Mouse (Mus musculus): Measurements from ENCODE around the gene Lrrfip2. TPM values are rescaled to one million over a fixed set of nuclear protein-coding genes. Genes with fewer than 3 reads are reported as not detected.

Gene Lrrfip2
- polyA plus RNA-seq, 1 experiment from 2014 or later: 65.4 TPM

DNA sequence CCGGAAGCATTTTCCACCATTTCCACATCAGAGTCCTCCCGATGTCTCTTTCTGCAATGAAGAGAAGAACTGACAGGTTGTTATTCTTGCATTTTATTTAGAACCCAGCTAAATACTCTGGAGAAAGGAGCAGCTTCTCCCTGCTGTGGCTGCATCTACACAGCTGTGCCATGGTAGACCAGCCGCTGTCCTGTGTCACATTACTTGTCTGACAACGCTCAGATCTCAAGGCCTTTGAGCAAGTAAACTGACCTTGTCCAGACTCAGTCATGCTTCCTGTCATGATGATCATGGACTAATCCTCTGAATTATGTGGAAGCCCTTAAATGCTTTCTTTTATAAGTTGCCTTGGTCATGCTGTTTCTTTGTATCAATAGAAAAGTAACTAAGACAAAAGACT lies 122.4 kb downstream of the Lrrfip2 start:
- no peak overlapping the region for H3K4me3 ChIP-seq (ENCODE audit: inconsistent target)
- no peaks in the 10 kb centered on the region for H3K79me2 ChIP-seq (ENCODE audit: inconsistent target)
- H3K27ac ChIP-seq: no peak overlapping the region
- peaks cover 52% of the 10 kb centered on the region for H3K36me3 ChIP-seq (ENCODE audit: inconsistent target)
- 100% methylated on average over 4 of the region's 4 CpGs for WGBS (ENCODE audit: missing documents)

DNA sequence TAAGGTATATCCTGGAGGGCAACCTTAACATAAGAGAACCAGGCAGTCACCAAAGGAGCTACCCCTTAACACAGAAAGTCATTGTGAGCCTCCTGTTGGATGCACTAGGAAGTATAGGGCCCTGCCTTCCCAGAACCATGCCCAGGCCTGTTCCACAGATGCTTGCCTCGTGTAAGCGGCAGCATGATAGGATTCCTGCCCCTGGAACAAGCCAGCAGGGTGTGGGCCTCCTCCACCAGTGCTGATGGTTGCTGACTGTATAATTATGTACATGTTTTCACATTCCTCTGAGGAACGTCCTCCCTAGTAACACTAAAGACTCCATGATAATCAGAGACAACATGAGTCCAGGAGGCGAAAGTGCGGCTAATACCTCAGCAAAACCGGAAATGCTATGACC lies 126.0 kb downstream of the Lrrfip2 start:
- Histone ChIP-seq H3K36me3 (ENCODE audit: inconsistent target) (peaks cover 42% of the 10 kb centered on the region), H3K27ac (no peak overlapping the region), H3K79me2 (ENCODE audit: inconsistent target) (no peaks in the 10 kb centered on the region), H3K4me3 (ENCODE audit: inconsistent target) (no peak overlapping the region)
- WGBS (ENCODE audit: missing documents): 99% methylated on average over 5 of the region's 6 CpGs

- H3K36me3 ChIP-seq (ENCODE audit: inconsistent target): peaks cover 27% of the 10 kb centered on the region
- H3K27ac ChIP-seq: no peak overlapping the region
- no peak overlapping the region for H3K4me3 ChIP-seq (ENCODE audit: inconsistent target)
- WGBS (ENCODE audit: missing documents): 99% methylated on average over 6 of the region's 6 CpGs
- H3K79me2 ChIP-seq (ENCODE audit: inconsistent target): no peaks in the 10 kb centered on the region
Observed at GRCm38 (mm10) chr9:111245546-111245945, 128.2 kb downstream of the Lrrfip2 start.

- Histone ChIP-seq H3K79me2 (ENCODE audit: inconsistent target) (no peaks in the 10 kb centered on the region), H3K27ac (no peak overlapping the region), H3K36me3 (ENCODE audit: inconsistent target) (peaks cover 42% of the 10 kb centered on the region; the same call in 1 of the 2 replicates), H3K4me3 (ENCODE audit: inconsistent target) (no peak overlapping the region)
- WGBS (ENCODE audit: missing documents): 93% methylated on average over 2 of the region's 3 CpGs
Observed at GRCm38 (mm10) chr9:111247682-111248246, 130.4 kb downstream of the Lrrfip2 start.

DNA sequence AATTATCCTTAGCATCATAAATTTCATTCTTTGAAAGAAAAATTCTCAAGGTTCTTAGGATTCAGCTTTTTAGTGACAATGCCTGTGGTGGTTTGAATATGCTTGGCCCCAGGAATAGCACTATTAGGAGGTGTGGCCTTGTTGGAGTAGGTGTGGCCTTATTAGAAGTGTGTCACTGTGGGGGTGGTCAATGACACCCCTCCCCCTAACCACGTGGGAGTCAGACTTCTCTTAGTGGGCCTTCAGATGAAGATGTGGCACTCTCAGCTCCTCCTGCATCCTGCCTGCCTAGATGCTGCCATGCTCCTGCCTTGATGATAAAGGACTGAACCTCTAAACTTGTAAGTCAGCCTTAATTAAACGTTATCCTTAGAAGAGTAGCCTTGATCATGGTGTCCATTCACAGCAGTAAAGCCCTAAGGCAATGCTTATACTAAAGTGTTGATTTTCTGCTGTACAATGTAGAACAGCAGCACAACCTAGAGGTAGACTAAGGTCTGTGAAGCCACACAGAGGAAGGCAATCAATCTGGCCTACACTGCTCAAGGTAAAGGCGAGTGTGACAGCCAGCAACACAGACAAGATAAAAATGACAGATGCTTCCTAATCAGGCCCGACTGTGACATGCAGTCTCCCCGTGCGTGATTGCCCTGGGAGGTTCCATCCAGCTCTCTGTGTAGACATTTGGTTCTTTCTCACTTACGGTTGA lies 134.9 kb downstream of the Lrrfip2 start:
- Histone ChIP-seq H3K27ac (no peak overlapping the region), H3K36me3 (ENCODE audit: inconsistent target) (peaks cover 61% of the 10 kb centered on the region)
- WGBS (ENCODE audit: missing documents): 86% methylated on average over 7 of the region's 7 CpGs

GRCm38 (mm10) chr9:111260360-111260985 lies 143.1 kb downstream of the Lrrfip2 start:
- Histone ChIP-seq H3K4me3 (ENCODE audit: inconsistent target) (no peak overlapping the region), H3K36me3 (ENCODE audit: inconsistent target) (peaks cover 37% of the 10 kb centered on the region), H3K27ac (no peak overlapping the region), H3K79me2 (ENCODE audit: inconsistent target) (no peaks in the 10 kb centered on the region)
- WGBS (ENCODE audit: missing documents): 100% methylated on average over 1 of the region's 1 CpGs

More for the DNA sequence above, 134.9 kb downstream of the Lrrfip2 start:
- H3K79me2 ChIP-seq (ENCODE audit: inconsistent target): no peaks in the 10 kb centered on the region
- no peak overlapping the region for H3K4me3 ChIP-seq (ENCODE audit: inconsistent target)

DNA sequence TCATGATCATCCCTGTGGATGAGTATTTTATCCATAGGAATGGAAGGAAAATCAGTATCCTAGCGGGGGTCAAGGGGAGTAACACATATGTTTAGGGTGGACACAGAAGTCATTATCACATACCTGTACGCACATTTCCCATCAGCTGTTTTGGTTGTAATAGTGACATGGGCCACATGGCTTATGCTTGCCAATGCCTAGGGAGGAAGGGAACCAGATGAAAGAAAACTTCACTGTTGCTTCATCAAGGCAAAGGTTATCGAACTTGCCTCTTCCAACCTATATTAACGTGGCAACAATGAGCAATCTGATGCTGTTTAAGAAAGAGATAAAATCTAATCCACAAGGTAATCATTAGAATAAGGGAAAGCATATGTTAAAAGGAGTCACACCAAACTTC lies 144.0 kb downstream of the Lrrfip2 start:
- Histone ChIP-seq H3K79me2 (ENCODE audit: inconsistent target) (no peaks in the 10 kb centered on the region), H3K4me3 (ENCODE audit: inconsistent target) (no peak overlapping the region), H3K36me3 (ENCODE audit: inconsistent target) (peaks cover 38% of the 10 kb centered on the region), H3K27ac (no peak overlapping the region)
- WGBS (ENCODE audit: missing documents): 95% methylated on average over 4 of the region's 4 CpGs

GRCm38 (mm10) chr9:111267998-111268397 lies 150.6 kb downstream of the Lrrfip2 start:
- Histone ChIP-seq H3K27ac (no peak overlapping the region), H3K79me2 (ENCODE audit: inconsistent target) (peaks cover 15% of the 10 kb centered on the region), H3K4me3 (ENCODE audit: inconsistent target) (no peak overlapping the region), H3K36me3 (ENCODE audit: inconsistent target) (peaks cover 20% of the 10 kb centered on the region; the same call in 1 of the 2 replicates)
- WGBS (ENCODE audit: missing documents): 100% methylated on average over 2 of the region's 2 CpGs

- WGBS (ENCODE audit: missing documents): 12% methylated on average over 5 of the region's 5 CpGs
- peak overlapping the region; percentile 44 for H3K27ac ChIP-seq
- H3K79me2 ChIP-seq (ENCODE audit: inconsistent target): peaks cover 41% of the 10 kb centered on the region
- H3K4me3 ChIP-seq (ENCODE audit: inconsistent target): peak overlapping the region; percentile 67
- 0 out of 2 replicates have a peak, but pooled peaks cover 5% of the 10 kb centered on the region for H3K36me3 ChIP-seq (ENCODE audit: inconsistent target)
Observed at GRCm38 (mm10) chr9:111270606-111271005, 153.2 kb downstream of the Lrrfip2 start.

DNA sequence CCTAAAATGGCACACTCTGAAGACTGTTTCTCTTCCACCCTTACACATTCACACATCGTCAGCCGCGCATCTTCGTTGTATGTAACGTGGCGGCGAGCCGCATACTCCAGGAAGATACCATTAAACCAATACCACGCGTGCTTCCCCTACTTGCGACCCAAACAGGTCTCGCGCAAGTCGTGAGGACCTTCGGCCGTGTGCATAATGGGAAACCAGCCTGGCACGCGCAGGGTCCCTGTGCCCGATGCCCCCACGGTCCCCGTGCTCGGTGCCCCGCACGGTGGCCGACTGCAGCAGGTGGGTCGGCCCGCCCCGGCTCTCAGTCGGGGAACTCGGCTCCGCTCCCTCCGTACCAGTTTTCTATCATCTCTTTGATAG lies 153.7 kb downstream of the Lrrfip2 start:
- Histone ChIP-seq H3K79me2 (ENCODE audit: inconsistent target) (peaks cover 46% of the 10 kb centered on the region), H3K36me3 (ENCODE audit: inconsistent target) (0 out of 2 replicates have a peak, but pooled peaks cover 5% of the 10 kb centered on the region), H3K27ac (peak overlapping the region; percentile 44), H3K4me3 (ENCODE audit: inconsistent target) (peak overlapping the region; percentile 67)
- WGBS (ENCODE audit: missing documents): under 1% methylated on average over 32 of the region's 32 CpGs

DNA sequence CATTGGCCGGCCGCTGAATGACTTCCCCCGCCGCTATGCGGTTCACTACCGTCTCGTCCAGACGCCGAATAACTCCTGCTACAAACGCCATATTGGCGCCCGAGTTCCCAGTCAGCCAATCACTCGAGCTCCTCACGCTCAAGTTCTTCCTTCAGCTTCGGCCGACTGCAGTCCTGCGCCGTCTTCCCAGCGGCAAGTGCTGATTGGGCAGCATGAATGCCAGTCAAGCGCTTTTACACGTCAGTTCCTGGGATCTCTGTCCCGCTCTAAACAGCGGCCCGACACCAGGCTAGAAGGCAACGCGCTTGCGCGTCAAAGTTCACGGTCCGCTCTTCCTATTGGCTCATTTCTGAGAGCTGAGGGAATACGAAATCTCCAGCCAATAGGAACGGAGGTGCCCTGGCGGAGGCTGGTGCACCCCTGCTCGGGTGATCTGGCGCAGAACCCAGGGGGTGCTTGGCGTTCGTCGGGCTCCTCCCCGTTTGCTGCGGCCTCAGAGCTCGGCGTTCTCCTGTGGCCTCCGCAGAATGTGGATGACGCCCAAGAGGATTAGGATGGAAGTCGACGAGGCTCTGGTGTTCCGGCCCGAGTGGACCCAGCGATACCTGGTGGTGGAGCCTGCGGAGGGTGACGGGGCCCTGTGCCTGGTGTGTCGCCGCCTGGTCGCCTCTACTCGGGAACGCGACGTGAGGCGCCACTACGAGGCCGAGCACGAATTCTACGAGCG lies 154.2 kb downstream of the Lrrfip2 start, which contains the start of the genes Mlh1 and Epm2aip1:
Gene Mlh1 (minus strand): TSS at position 358 of the 727 bp plus-strand sequence.
Gene Epm2aip1 (plus strand): TSS at position 496 of the 727 bp plus-strand sequence.
- Histone ChIP-seq H3K79me2 (ENCODE audit: inconsistent target) (peaks cover 51% of the 10 kb centered on the region), H3K27ac (peak within 1 kb of the TSS; percentile 73), H3K4me3 (ENCODE audit: inconsistent target) (peak within 1 kb of the TSS; percentile 76), H3K36me3 (ENCODE audit: inconsistent target) (no peaks in the 10 kb centered on the region)
- WGBS (ENCODE audit: missing documents): under 1% methylated on average over 64 of the region's 64 CpGs

- Histone ChIP-seq H3K27ac (peak overlapping the region; percentile 73), H3K4me3 (ENCODE audit: inconsistent target) (peak overlapping the region; percentile 76), H3K36me3 (ENCODE audit: inconsistent target) (0 out of 2 replicates have a peak, but pooled peaks cover 1% of the 10 kb centered on the region), H3K79me2 (ENCODE audit: inconsistent target) (peaks cover 58% of the 10 kb centered on the region)
- WGBS (ENCODE audit: missing documents): under 1% methylated on average over 17 of the region's 19 CpGs
Observed at GRCm38 (mm10) chr9:111272356-111272755, 155.0 kb downstream of the Lrrfip2 start.

DNA sequence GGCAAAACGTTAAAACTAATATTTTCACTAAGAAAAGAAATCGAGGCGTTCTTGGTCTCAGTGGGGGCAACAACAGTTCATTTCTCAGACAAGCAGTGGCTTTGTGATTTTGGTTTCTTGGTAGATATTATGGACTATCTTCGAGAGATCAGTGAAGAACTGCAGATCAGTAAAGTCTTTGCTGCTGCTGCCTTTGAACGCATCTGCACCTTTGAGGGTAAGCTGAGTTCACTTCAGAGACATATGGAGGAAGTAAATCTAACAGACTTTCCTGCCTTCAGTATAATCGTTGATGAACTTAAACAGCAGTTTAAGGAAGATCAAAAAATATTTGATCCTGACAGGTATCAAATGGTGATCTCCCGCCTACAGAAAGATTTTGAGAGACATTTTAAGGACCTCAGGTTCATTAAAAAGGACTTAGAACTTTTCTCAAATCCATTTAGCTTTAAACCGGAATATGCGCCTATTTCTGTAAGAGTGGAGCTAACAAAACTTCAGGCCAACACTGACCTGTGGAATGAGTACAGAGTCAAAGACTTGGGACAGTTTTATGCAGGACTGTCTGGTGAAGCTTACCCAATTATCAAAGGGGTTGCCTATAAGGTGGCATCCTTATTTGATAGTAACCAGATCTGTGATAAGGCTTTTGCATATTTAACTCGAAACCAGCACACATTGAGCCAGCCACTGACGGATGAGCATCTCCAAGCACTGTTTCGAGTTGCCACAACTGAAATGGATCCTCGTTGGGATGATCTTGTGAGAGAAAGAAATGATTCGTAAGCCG lies 155.8 kb downstream of the Lrrfip2 start:
- Histone ChIP-seq H3K4me3 (ENCODE audit: inconsistent target) (peak overlapping the region; percentile 76), H3K36me3 (ENCODE audit: inconsistent target) (0 out of 2 replicates have a peak, but pooled peaks cover 10% of the 10 kb centered on the region), H3K79me2 (ENCODE audit: inconsistent target) (peaks cover 58% of the 10 kb centered on the region), H3K27ac (peak overlapping the region; percentile 73; the same call in 1 of the 2 replicates)
- WGBS (ENCODE audit: missing documents): 59% methylated on average over 15 of the region's 15 CpGs

DNA sequence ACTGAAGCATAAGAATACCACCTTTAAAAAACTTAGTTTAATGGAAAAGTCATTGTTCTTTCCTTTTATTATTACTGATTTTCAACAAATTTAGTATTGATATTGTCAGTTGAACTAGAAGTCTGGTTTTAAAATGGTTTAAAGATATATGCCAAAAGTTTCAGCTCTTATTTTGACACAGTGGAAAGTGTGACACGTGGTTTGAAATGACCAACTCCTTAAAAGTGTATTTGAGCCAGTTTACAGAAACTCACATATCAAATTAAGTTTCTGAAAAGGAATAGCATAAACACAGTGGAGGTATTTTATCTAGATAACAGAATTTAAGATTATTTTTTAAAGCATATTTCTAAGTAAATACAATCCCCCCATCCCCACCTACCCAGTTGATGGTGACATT lies 156.6 kb downstream of the Lrrfip2 start:
- H3K4me3 ChIP-seq (ENCODE audit: inconsistent target): no peak overlapping the region
- no peak overlapping the region for H3K27ac ChIP-seq
- H3K36me3 ChIP-seq (ENCODE audit: inconsistent target): peaks cover 17% of the 10 kb centered on the region
- WGBS (ENCODE audit: missing documents): 88% methylated on average over 1 of the region's 1 CpGs
- H3K79me2 ChIP-seq (ENCODE audit: inconsistent target): peaks cover 58% of the 10 kb centered on the region

Measured in macrophage (primary cell).